Mouse (Mus musculus) neural tube, embryonic 12.5 days (tissue): Measurements from ENCODE around the gene Kpnb1. TPM values are rescaled to one million over a fixed set of nuclear protein-coding genes. Genes with fewer than 3 reads are reported as not detected.
A peak's percentile ranks its signal among the peaks of the same experiment; 100 is the strongest.
"Not testable (repeated sequence)": the region's sequence is repeated elsewhere in the genome, so short reads cannot be mapped to it uniquely, and the experiment has no call there.

Source experiments
- ATAC-seq: fragments of 200-750 bp; cut with Nextera tagmentation; 2 replicates; pipeline ENCODE4 v1.8.0; 2017; ENCODE audit warnings: low read depth, mild to moderate bottlenecking, moderate TSS enrichment, moderate library complexity; ENCODE audit not compliant: low FRiP score
- H3K27ac ChIP-seq: fragments of 300-500 bp; sonication (generic); 2 replicates; pipeline ENCODE4 v1.5.1; 2016
- H3K27me3 ChIP-seq: fragments of 300-500 bp; sonication (generic); replicated peaks from 2 replicates; pipeline ENCODE4 v1.6.1; 2016; ENCODE audit warnings: mild to moderate bottlenecking
- H3K36me3 ChIP-seq: fragments of 300-500 bp; sonication (generic); 2 replicates; pipeline ENCODE4 v1.6.1; 2016; ENCODE audit warnings: mild to moderate bottlenecking
- H3K4me1 ChIP-seq: fragments of 300-500 bp; sonication (generic); 2 replicates; pipeline ENCODE4 v1.6.1; 2016
- H3K4me2 ChIP-seq: fragments of 300-500 bp; sonication (generic); replicated peaks from 2 replicates; pipeline ENCODE4 v1.6.1; 2016; ENCODE audit warnings: mild to moderate bottlenecking
- H3K4me3 ChIP-seq: fragments of 300-500 bp; sonication (generic); 2 replicates; pipeline ENCODE4 v1.5.1; 2016
- H3K9ac ChIP-seq: fragments of 300-500 bp; sonication (generic); 2 replicates; pipeline ENCODE4 v1.6.1; 2016; ENCODE audit warnings: mild to moderate bottlenecking
- H3K9me3 ChIP-seq: fragments of 300-500 bp; sonication (generic); 2 replicates; pipeline ENCODE4 v1.6.1; 2016; ENCODE audit warnings: mild to moderate bottlenecking
- WGBS: fragments of 180-500 bp; shearing (Covaris S2); methylation state at CpG from one replicate; pipeline ENCODE4 v1.1.7; 2016; 5-methylcytosine and 5-hydroxymethylcytosine counted together
- polyA plus RNA-seq: library from polyadenylated mRNA; unstranded; fragments of >200 nt; fragmentation: Nextera tagmentation; extraction: Ambion mirVana; gene quantifications from 2 replicates; pipeline ENCODE4 v1.2.1, GENCODE M21; 2016

Kpnb1 gene
- polyA plus RNA-seq, 1 experiment from 2014 or later, result 53.1 TPM

DNA sequence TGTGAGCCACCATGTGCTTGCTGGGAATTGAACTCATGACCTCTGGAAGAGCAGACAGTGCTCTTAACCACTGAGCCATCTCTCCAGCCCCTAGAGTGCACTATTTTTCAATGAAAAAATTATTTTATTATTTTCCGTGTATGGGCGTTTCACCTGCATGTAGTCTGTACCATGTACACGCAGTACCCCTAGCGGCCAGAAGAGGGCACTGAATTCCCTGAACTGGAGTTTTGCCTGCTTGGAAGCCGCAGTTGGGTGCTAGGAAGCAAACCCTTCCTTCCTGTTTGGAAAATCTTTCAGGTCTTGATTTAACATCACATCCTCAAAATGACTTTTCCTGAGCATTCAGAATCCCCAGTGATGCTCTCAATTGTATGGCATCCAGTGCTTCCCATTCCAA, 10.9 kb upstream of the Kpnb1 start:
- Histone ChIP-seq H3K9ac (no peak overlapping the region), H3K27me3 (no peaks in the 10 kb centered on the region), H3K36me3 (no peaks in the 10 kb centered on the region), H3K4me1 (no peaks in the 10 kb centered on the region), H3K27ac (no peak overlapping the region), H3K9me3 (no peaks in the 10 kb centered on the region), H3K4me3 (no peak overlapping the region), H3K4me2 (no peak overlapping the region)
- ATAC-seq, result no peak
- WGBS, result 22% methylated on average over 5 of the region's 5 CpGs

- Histone ChIP-seq H3K9me3 (no peaks in the 10 kb centered on the region), H3K4me1 (no peaks in the 10 kb centered on the region), H3K27me3 (no peaks in the 10 kb centered on the region), H3K27ac (no peak overlapping the region), H3K4me3 (no peak overlapping the region), H3K36me3 (no peaks in the 10 kb centered on the region), H3K4me2 (no peak overlapping the region), H3K9ac (no peak overlapping the region)
- WGBS, result 85% methylated on average over 8 of the region's 8 CpGs
- ATAC-seq, result no peak
These were observed 9.3 kb upstream of the Kpnb1 start for GRCm38 (mm10) chr11:97197021-97197420.

GRCm38 (mm10) chr11:97196541-97196940, 8.9 kb upstream of the Kpnb1 start:
- Histone ChIP-seq H3K27me3 (no peaks in the 10 kb centered on the region), H3K4me3 (no peak overlapping the region), H3K9ac (no peak overlapping the region), H3K9me3 (no peaks in the 10 kb centered on the region), H3K4me2 (no peak overlapping the region), H3K4me1 (no peaks in the 10 kb centered on the region), H3K27ac (no peak overlapping the region), H3K36me3 (no peaks in the 10 kb centered on the region)
- no peak for ATAC-seq
- WGBS, result 64% methylated on average over 12 of the region's 12 CpGs

DNA sequence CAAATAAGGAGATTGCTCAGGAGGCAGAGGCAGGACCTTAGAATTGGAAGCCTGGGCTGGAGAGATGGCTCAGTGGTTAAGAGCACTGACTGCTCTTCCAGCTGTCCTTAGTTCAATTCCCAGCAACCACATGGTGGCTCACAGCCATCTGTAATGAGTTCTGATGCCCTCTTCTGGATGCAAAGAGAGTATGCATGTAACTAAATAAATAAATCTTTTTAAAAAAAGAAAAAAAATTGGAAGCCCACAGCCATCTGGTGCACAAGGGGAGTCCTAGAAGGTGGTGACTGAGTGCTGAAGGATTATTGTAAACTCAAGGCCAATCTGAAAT, 4.9 kb upstream of the Kpnb1 start:
- H3K36me3 ChIP-seq, result no peaks in the 10 kb centered on the region
- ATAC-seq, result no peak
- no peak overlapping the region for H3K4me2 ChIP-seq

DNA sequence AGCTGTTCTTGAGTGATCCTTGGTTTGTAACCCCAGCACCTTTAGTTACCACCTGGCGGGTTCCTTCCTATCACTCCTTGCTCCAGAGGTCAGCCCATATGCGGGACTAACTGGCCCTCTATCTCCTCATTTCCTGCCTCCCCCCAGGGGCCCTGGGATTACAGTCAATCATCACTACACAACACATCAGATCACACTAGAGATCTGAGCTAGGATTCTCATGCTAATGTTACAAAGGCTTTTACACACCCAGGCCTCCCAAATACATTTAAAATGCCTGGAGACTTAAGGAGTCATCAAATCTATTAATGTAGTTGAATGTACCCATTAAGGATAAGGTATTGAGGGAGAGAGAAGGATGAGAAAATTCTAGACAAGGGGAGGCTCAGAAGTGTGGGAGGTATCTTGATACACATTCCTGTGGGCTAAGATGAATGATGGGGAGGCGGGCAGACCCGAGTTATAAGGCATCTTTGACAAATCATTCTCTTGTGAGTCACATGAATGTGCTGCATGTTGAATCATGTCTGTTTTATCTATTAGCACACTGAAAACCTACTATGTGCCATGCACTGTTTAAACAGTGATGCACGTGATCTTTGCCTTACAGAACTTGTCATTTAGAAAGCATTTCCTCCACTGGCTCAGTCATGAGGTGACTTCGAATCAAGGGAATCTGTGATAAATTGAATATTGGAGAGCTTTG, 4.4 kb upstream of the Kpnb1 start:
- no peak for ATAC-seq
- Histone ChIP-seq H3K4me2 (no peak overlapping the region), H3K9ac (no peak overlapping the region), H3K4me3 (no peak overlapping the region), H3K27ac (no peak overlapping the region), H3K36me3 (no peaks in the 10 kb centered on the region), H3K9me3 (no peaks in the 10 kb centered on the region), H3K4me1 (peaks cover 3% of the 10 kb centered on the region), H3K27me3 (no peaks in the 10 kb centered on the region)
- 85% methylated on average over 6 of the region's 6 CpGs for whole genome bisulfite sequencing

More for the DNA sequence above, 4.9 kb upstream of the Kpnb1 start:
- H3K4me1 ChIP-seq, result peaks cover 3% of the 10 kb centered on the region
- no peak overlapping the region for H3K9ac ChIP-seq
- no peak overlapping the region for H3K4me3 ChIP-seq
- no peaks in the 10 kb centered on the region for H3K9me3 ChIP-seq
- H3K27ac ChIP-seq, result no peak overlapping the region
- no peaks in the 10 kb centered on the region for H3K27me3 ChIP-seq

DNA sequence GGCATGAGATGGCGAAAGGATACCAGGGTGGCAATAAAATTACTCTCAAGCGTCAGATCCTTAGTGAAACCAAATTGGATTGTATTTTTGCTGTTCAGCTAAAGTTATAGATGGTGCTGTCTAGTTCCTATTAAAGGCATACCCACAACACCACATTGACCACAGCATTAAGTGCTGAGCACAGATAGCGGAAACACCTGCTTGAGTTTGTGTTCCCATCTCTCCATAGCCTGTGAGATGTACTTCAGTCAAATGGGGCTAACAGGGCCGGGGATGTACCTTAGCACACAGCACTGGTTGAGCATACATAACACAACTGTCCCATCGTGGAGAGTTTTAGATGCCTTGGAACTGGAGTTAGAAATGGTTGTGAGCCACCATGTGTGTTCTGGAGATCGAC, 3.3 kb upstream of the Kpnb1 start:
- no peaks in the 10 kb centered on the region for H3K36me3 ChIP-seq
- no peak overlapping the region for H3K4me2 ChIP-seq
- no peak overlapping the region for H3K27ac ChIP-seq
- H3K9me3 ChIP-seq, result no peaks in the 10 kb centered on the region
- no peak overlapping the region for H3K9ac ChIP-seq
- peaks cover 10% of the 10 kb centered on the region for H3K4me1 ChIP-seq
- WGBS, result 91% methylated on average over 6 of the region's 6 CpGs
- no peaks in the 10 kb centered on the region for H3K27me3 ChIP-seq
- no peak overlapping the region for H3K4me3 ChIP-seq
- no peak for ATAC-seq

- H3K4me1 ChIP-seq, result peaks cover 11% of the 10 kb centered on the region
- not testable (repeated sequence) for H3K27me3 ChIP-seq, ATAC-seq, H3K36me3 ChIP-seq, H3K27ac ChIP-seq, H3K9me3 ChIP-seq, H3K9ac ChIP-seq, H3K4me3 ChIP-seq
- 89% methylated on average over 6 of the region's 6 CpGs for WGBS
- peak overlapping the region; percentile 81; the same call in 1 of the 2 replicates for H3K4me2 ChIP-seq
These were observed 2.0 kb upstream of the Kpnb1 start for GRCm38 (mm10) chr11:97189645-97190044.

DNA sequence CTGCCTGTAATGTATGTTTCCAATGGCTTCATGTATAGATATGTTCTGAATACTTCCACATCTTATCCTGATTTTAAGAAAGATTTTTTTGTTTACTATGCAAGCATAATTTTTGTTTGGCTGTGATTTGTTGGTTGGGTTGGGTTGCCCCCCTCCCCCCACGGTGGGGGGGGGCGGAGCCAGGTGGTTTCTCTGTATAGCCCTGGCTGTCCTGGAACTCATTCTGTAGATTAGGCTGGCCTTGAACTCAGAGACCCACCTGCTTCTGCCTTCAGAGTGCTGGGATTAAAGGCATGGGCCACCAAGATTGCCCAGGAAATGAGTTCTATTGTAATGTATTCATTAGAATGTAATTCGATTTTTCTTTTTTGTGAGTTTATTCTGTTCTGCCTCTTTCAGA, 1.6 kb upstream of the Kpnb1 start:
- no peak for ATAC-seq
- no peaks in the 10 kb centered on the region for H3K9me3 ChIP-seq
- H3K4me2 ChIP-seq, result peak overlapping the region; percentile 81
- 37% methylated on average over 3 of the region's 3 CpGs for WGBS
- no peaks in the 10 kb centered on the region for H3K27me3 ChIP-seq
- H3K27ac ChIP-seq, result no peak overlapping the region
- H3K4me3 ChIP-seq, result no peak overlapping the region
- H3K9ac ChIP-seq, result 0 out of 2 replicates have a peak overlapping the region, but pooled peaks have one; percentile 68
- H3K36me3 ChIP-seq, result peaks cover 9% of the 10 kb centered on the region
- H3K4me1 ChIP-seq, result peaks cover 11% of the 10 kb centered on the region

GRCm38 (mm10) chr11:97188643-97188955, 918 bp upstream of the Kpnb1 start:
- WGBS, result under 1% methylated on average over 15 of the region's 15 CpGs
- H3K36me3 ChIP-seq, result peaks cover 15% of the 10 kb centered on the region
- ATAC-seq, result no peak
- H3K9me3 ChIP-seq, result no peaks in the 10 kb centered on the region
- H3K4me1 ChIP-seq, result peaks cover 11% of the 10 kb centered on the region
- H3K9ac ChIP-seq, result peak overlapping the region; percentile 68
- peak overlapping the region; percentile 94 for H3K4me3 ChIP-seq
- H3K27ac ChIP-seq, result peak overlapping the region; percentile 89
- no peaks in the 10 kb centered on the region for H3K27me3 ChIP-seq
- peak overlapping the region; percentile 81 for H3K4me2 ChIP-seq

- H3K36me3 ChIP-seq, result peaks cover 30% of the 10 kb centered on the region
- H3K27ac ChIP-seq, result peak overlapping the region; percentile 92
- peaks cover 11% of the 10 kb centered on the region for H3K4me1 ChIP-seq
- under 1% methylated on average over 69 of the region's 74 CpGs for WGBS
- ATAC-seq, result peak; percentile 77
- H3K9ac ChIP-seq, result peak overlapping the region; percentile 95
- H3K9me3 ChIP-seq, result no peaks in the 10 kb centered on the region
- no peaks in the 10 kb centered on the region for H3K27me3 ChIP-seq
- peak overlapping the region; percentile 94 for H3K4me3 ChIP-seq
- H3K4me2 ChIP-seq, result peak overlapping the region; percentile 81
These were observed 526 bp downstream of the Kpnb1 start for GRCm38 (mm10) chr11:97186947-97187763.

DNA sequence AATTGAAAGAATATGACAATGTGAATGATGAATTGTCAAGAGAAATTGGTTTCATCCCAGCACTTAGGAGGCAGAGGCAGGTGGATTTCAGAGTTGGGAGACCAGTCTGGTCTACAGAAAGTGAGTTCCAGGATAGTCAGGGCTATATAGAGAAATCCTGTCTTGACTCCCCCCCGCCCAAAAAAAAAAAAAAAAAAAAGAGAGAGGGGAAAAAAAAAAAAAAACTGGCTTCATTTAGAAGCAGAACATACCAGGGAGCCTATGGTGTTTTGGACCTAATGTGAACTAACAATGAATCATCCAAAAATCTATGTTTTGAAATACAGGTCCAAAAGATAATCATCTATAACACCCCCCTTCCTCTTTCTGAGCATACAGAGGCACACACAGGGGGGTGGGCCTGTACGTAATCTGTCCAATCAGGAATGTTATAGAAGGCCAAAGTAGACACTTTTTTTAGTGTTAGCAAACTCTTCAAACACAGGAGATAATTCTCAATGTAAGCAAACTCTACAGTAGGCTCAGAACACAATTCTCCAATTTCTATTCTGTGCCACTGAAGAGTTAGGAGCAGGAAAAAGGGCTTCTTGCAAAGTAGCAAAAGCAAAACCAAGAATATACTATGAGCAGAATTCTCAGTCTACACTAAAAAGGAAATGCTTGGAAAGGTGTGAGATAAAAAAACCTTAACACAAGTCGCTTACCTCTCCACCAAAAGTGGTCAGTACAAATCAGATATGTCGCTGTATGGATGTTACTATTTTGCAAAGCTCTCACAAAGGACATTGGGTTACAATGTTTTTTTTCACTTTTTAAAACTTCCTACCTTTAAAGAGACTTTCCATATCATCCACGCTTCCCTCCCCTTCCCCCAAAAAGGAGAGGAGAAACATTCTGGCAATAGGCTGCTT, 1.7 kb downstream of the Kpnb1 start:
- ATAC-seq, result no peak
- Histone ChIP-seq H3K4me2 (peak overlapping the region; percentile 81), H3K9ac (peak overlapping the region; percentile 95; the same call in 1 of the 2 replicates), H3K27ac (no peak overlapping the region), H3K36me3 (peaks cover 42% of the 10 kb centered on the region), H3K27me3 (no peaks in the 10 kb centered on the region), H3K4me1 (peaks cover 11% of the 10 kb centered on the region), H3K4me3 (peak overlapping the region; percentile 94), H3K9me3 (no peaks in the 10 kb centered on the region)
- WGBS, result 73% methylated on average over 5 of the region's 5 CpGs

DNA sequence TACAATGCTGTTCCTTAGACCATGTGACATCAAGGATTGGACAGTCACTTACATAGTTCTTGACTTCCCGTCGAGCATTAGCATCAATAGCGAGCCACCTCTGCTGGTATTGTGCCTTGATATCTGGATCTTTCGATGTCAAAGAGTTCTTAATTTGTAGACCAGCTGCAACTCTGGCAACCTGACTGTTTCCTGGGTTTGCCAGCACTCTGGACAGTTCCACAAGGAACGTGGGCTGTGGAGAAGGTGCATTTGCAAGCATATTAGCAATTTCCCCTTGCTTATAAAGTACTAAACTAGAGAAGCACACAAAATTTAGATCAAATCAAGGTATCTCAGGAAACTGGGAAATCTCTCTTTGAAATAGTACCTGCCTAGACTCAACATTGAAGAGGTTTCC, 2.8 kb downstream of the Kpnb1 start:
- no peak overlapping the region for H3K4me3 ChIP-seq
- H3K9ac ChIP-seq, result no peak overlapping the region
- no peak overlapping the region for H3K27ac ChIP-seq
- 84% methylated on average over 5 of the region's 5 CpGs for WGBS
- peaks cover 52% of the 10 kb centered on the region for H3K36me3 ChIP-seq
- no peaks in the 10 kb centered on the region for H3K27me3 ChIP-seq
- H3K4me2 ChIP-seq, result no peak overlapping the region
- H3K4me1 ChIP-seq, result peaks cover 11% of the 10 kb centered on the region
- H3K9me3 ChIP-seq, result no peaks in the 10 kb centered on the region
- ATAC-seq, result no peak
